ENCODE assay signal across 11 mouse cellular contexts in the genomic region with DNA sequence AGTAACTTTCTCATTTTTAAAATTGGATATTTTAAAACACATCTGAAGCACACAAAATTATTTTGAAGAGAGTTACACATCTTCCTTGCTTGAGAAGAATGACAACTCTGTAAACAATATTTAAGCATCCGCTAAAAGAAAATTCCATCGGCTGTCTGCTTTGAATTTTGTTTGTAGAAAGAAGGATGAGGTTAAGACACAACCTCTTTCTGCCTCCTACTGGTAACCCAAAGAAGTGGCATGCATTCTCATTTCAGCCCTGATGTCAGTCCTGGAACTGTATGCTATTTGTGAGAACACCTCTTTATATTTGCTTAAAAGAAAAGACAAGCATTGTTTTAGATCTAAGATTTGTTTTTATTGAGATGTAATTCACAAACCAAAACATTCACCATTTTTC.
DNase-seq lines count a peak whose midpoint lies in the region; ATAC-seq and TF ChIP-seq lines count a peak whose summit lies in the region.
"Had no signal": no experiment of that assay in that cellular context is flagged by ENCODE, and none has a peak within 500 bp of the region (broad histone marks: within the 10 kb centered on the region; RNA-seq: fewer than 3 reads in every experiment).

No protein-coding gene starts in this region.

- no peaks in the 10 kb centered on the region for H3K36me3 ChIP-seq in kidney, postnatal 0 days (ENCODE audit: insufficient read depth, low read length)

- no peak overlapping the region for H3K4me3 ChIP-seq in kidney, postnatal 0 days (replicated peaks; ENCODE audit: low read depth, low read length)

- H3K4me1 ChIP-seq in kidney, postnatal 0 days (replicated peaks; ENCODE audit: insufficient read depth, low read length) = no peaks in the 10 kb centered on the region

- no peaks in the 10 kb centered on the region for H3K27me3 ChIP-seq in kidney, postnatal 0 days (ENCODE audit: insufficient read depth, low read length)

- no peak overlapping the region for H3K4me2 ChIP-seq in kidney, postnatal 0 days (ENCODE audit: low read length)

- H3K9ac ChIP-seq in kidney, postnatal 0 days (ENCODE audit: low read depth, low read length) = no peak overlapping the region

- 51% methylated on average over 2 of the region's 2 CpGs for WGBS in kidney, postnatal 0 days

- peak; percentile 32 for DNase-seq in embryo, embryonic 10 days (ENCODE audit: low spot score)
- no peak for DNase-seq in embryo, embryonic 9.5 days (ENCODE audit: extremely low spot score)
- peak; percentile 55 for DNase-seq in kidney, postnatal 0 days (ENCODE audit: low spot score)
- no peak for DNase-seq in kidney, postnatal 25 days
- DNase-seq in 3T3-L1 (ENCODE audit: low read depth, low spot score) = peak; percentile 4
- peak; percentile 19 for DNase-seq in brain, embryonic 14.5 days (ENCODE audit: low read depth)
- DNase-seq in thymus, postnatal 10 days (ENCODE audit: low spot score in 2 of 2) = no peak
- DNase-seq in right cerebral cortex, adult 2 months (ENCODE audit: low spot score in 2 of 2) = no peak
- DNase-seq: heart, postnatal 36 days; kidney, adult 11 months; spleen, adult 18-20 months had no signal

- H3K27ac ChIP-seq in kidney, postnatal 0 days = no peak overlapping the region

- no peak for TF ChIP-seq POLR2A in brain, embryonic 14.5 days (IDR thresholded peaks at IDR 0.05; ENCODE audit: borderline replicate concordance, extremely low read depth, insufficient read depth, insufficient read length, poor library complexity, severe bottlenecking)

- H3K9me3 ChIP-seq in kidney, postnatal 0 days (replicated peaks; ENCODE audit: low read length) = no peaks in the 10 kb centered on the region

- ATAC-seq in kidney, postnatal 0 days (replicated peaks; ENCODE audit: low FRiP score, low read depth) = no peak

- peak; percentile 68 for TF ChIP-seq CTCF in kidney, postnatal 0 days (IDR thresholded peaks at IDR 0.05; ENCODE audit: low read depth)
- peak; percentile 35; the same call in 1 of the 2 replicates for TF ChIP-seq CTCF in brain, embryonic 14.5 days (IDR thresholded peaks at IDR 0.05; ENCODE audit: borderline replicate concordance, extremely low read depth, insufficient read depth, insufficient read length)

Comparison
In these comparisons a context has a peak if more than half of its experiments do, and no peak if none do; other contexts are left out.
1. DNase-seq: peak in embryo, embryonic 10 days (single experiment), kidney, postnatal 0 days (single experiment), 3T3-L1 (single experiment) and brain, embryonic 14.5 days (single experiment); none in embryo, embryonic 9.5 days (single experiment), kidney, postnatal 25 days (0 of 2), thymus, postnatal 10 days (0 of 2) and right cerebral cortex, adult 2 months (0 of 2).